Mouse (Mus musculus): Measurements from ENCODE around the gene Mamdc4. TPM values are rescaled to one million over a fixed set of nuclear protein-coding genes. Genes with fewer than 3 reads are reported as not detected.

Gene Mamdc4
- polyA plus RNA-seq, 1 experiment from 2014 or later, result 1.4 TPM

- H3K4me2 ChIP-seq (ENCODE audit: low read depth, low read length), result peak overlapping the region; percentile 91
- peak; percentile 59 for DNase-seq (ENCODE audit: low spot score)
- H3K9ac ChIP-seq (ENCODE audit: low read depth, low read length), result peak overlapping the region; percentile 71
- ATAC-seq (ENCODE audit: low read depth), result no peak
- H3K27ac ChIP-seq (replicated peaks; ENCODE audit: low read depth, low read length), result peak overlapping the region; percentile 92
- H3K27me3 ChIP-seq (replicated peaks; ENCODE audit: control insufficient read depth, insufficient read depth, low read length), result peaks cover 45% of the 10 kb centered on the region
- H3K4me3 ChIP-seq (ENCODE audit: low read depth, low read length), result peak overlapping the region; percentile 67
- peaks cover 32% of the 10 kb centered on the region for H3K4me1 ChIP-seq (ENCODE audit: control insufficient read depth, insufficient read depth, low read length)
- WGBS, result 6% methylated on average over 21 of the region's 21 CpGs
- H3K36me3 ChIP-seq (ENCODE audit: control insufficient read depth, insufficient read depth, low read length), result peaks cover 17% of the 10 kb centered on the region; the same call in 1 of the 2 replicates
- no peaks in the 10 kb centered on the region for H3K9me3 ChIP-seq (ENCODE audit: control insufficient read depth, low read length)
Observed at GRCm38 (mm10) chr2:25575432-25576027, 885 bp upstream of the Mamdc4 start.

- Histone ChIP-seq H3K27ac (replicated peaks; ENCODE audit: low read depth, low read length) (peak overlapping the region; percentile 92; the same call in 1 of the 2 replicates), H3K9me3 (ENCODE audit: control insufficient read depth, low read length) (no peaks in the 10 kb centered on the region), H3K9ac (ENCODE audit: low read depth, low read length) (peak overlapping the region; percentile 71), H3K36me3 (ENCODE audit: control insufficient read depth, insufficient read depth, low read length) (peaks cover 28% of the 10 kb centered on the region), H3K4me1 (ENCODE audit: control insufficient read depth, insufficient read depth, low read length) (peaks cover 28% of the 10 kb centered on the region), H3K4me2 (ENCODE audit: low read depth, low read length) (peak overlapping the region; percentile 91), H3K27me3 (replicated peaks; ENCODE audit: control insufficient read depth, insufficient read depth, low read length) (peaks cover 31% of the 10 kb centered on the region), H3K4me3 (ENCODE audit: low read depth, low read length) (peak overlapping the region; percentile 67)
- ATAC-seq (ENCODE audit: low read depth) (no peak), DNase-seq (ENCODE audit: low spot score) (no peak)
- WGBS, result 22% methylated on average over 11 of the region's 11 CpGs
Observed at GRCm38 (mm10) chr2:25574136-25574535, 509 bp downstream of the Mamdc4 start.

GRCm38 (mm10) chr2:25573068-25573467 is 1.6 kb downstream of the Mamdc4 start:
- Histone ChIP-seq H3K9ac (ENCODE audit: low read depth, low read length) (peak overlapping the region; percentile 22; the same call in 1 of the 2 replicates), H3K27me3 (replicated peaks; ENCODE audit: control insufficient read depth, insufficient read depth, low read length) (peaks cover 20% of the 10 kb centered on the region), H3K4me1 (ENCODE audit: control insufficient read depth, insufficient read depth, low read length) (peaks cover 27% of the 10 kb centered on the region), H3K4me2 (ENCODE audit: low read depth, low read length) (peak overlapping the region; percentile 91; the same call in 1 of the 2 replicates), H3K36me3 (ENCODE audit: control insufficient read depth, insufficient read depth, low read length) (peaks cover 39% of the 10 kb centered on the region), H3K4me3 (ENCODE audit: low read depth, low read length) (no peak overlapping the region), H3K9me3 (ENCODE audit: control insufficient read depth, low read length) (no peaks in the 10 kb centered on the region), H3K27ac (replicated peaks; ENCODE audit: low read depth, low read length) (no peak overlapping the region)
- ATAC-seq (ENCODE audit: low read depth) (no peak), DNase-seq (ENCODE audit: low spot score) (no peak)
- WGBS, result 91% methylated on average over 2 of the region's 2 CpGs

- Histone ChIP-seq H3K4me3 (ENCODE audit: low read depth, low read length) (no peak overlapping the region), H3K4me2 (ENCODE audit: low read depth, low read length) (no peak overlapping the region), H3K4me1 (ENCODE audit: control insufficient read depth, insufficient read depth, low read length) (peaks cover 18% of the 10 kb centered on the region), H3K9me3 (ENCODE audit: control insufficient read depth, low read length) (no peaks in the 10 kb centered on the region), H3K27me3 (replicated peaks; ENCODE audit: control insufficient read depth, insufficient read depth, low read length) (peaks cover 2% of the 10 kb centered on the region), H3K36me3 (ENCODE audit: control insufficient read depth, insufficient read depth, low read length) (peaks cover 52% of the 10 kb centered on the region), H3K27ac (replicated peaks; ENCODE audit: low read depth, low read length) (no peak overlapping the region), H3K9ac (ENCODE audit: low read depth, low read length) (no peak overlapping the region)
- 81% methylated on average over 4 of the region's 4 CpGs for WGBS
- ATAC-seq (ENCODE audit: low read depth), result no peak
- no peak for DNase-seq (ENCODE audit: low spot score)
Observed at GRCm38 (mm10) chr2:25571221-25571620, 3.4 kb downstream of the Mamdc4 start.

- ATAC-seq (ENCODE audit: low read depth), result no peak
Observed at GRCm38 (mm10) chr2:25569323-25569722, 5.3 kb downstream of the Mamdc4 start.

GRCm38 (mm10) chr2:25568473-25569019 is 6.1 kb downstream of the Mamdc4 start:
- H3K27ac ChIP-seq (replicated peaks; ENCODE audit: low read depth, low read length), result no peak overlapping the region
- no peak overlapping the region for H3K4me2 ChIP-seq (ENCODE audit: low read depth, low read length)
- ATAC-seq (ENCODE audit: low read depth), result no peak
- no peaks in the 10 kb centered on the region for H3K27me3 ChIP-seq (replicated peaks; ENCODE audit: control insufficient read depth, insufficient read depth, low read length)
- H3K9ac ChIP-seq (ENCODE audit: low read depth, low read length), result no peak overlapping the region
- H3K36me3 ChIP-seq (ENCODE audit: control insufficient read depth, insufficient read depth, low read length), result peaks cover 77% of the 10 kb centered on the region
- no peaks in the 10 kb centered on the region for H3K9me3 ChIP-seq (ENCODE audit: control insufficient read depth, low read length)
- peaks cover 6% of the 10 kb centered on the region for H3K4me1 ChIP-seq (ENCODE audit: control insufficient read depth, insufficient read depth, low read length)
- no peak for DNase-seq (ENCODE audit: low spot score)
- H3K4me3 ChIP-seq (ENCODE audit: low read depth, low read length), result no peak overlapping the region
- WGBS, result 78% methylated on average over 6 of the region's 6 CpGs

More at GRCm38 (mm10) chr2:25569323-25569722, 5.3 kb downstream of the Mamdc4 start:
- H3K27me3 ChIP-seq (replicated peaks; ENCODE audit: control insufficient read depth, insufficient read depth, low read length), result no peaks in the 10 kb centered on the region
- no peak overlapping the region for H3K9ac ChIP-seq (ENCODE audit: low read depth, low read length)
- no peaks in the 10 kb centered on the region for H3K9me3 ChIP-seq (ENCODE audit: control insufficient read depth, low read length)
- no peak overlapping the region for H3K4me3 ChIP-seq (ENCODE audit: low read depth, low read length)
- no peak overlapping the region for H3K27ac ChIP-seq (replicated peaks; ENCODE audit: low read depth, low read length)
- WGBS, result 83% methylated on average over 3 of the region's 3 CpGs
- H3K4me1 ChIP-seq (ENCODE audit: control insufficient read depth, insufficient read depth, low read length), result peaks cover 12% of the 10 kb centered on the region
- peaks cover 70% of the 10 kb centered on the region for H3K36me3 ChIP-seq (ENCODE audit: control insufficient read depth, insufficient read depth, low read length)
- no peak for DNase-seq (ENCODE audit: low spot score)
- no peak overlapping the region for H3K4me2 ChIP-seq (ENCODE audit: low read depth, low read length)

- WGBS, result 88% methylated on average over 6 of the region's 6 CpGs
- peaks cover 89% of the 10 kb centered on the region for H3K36me3 ChIP-seq (ENCODE audit: control insufficient read depth, insufficient read depth, low read length)
Observed at GRCm38 (mm10) chr2:25566558-25566957, 8.1 kb downstream of the Mamdc4 start.

GRCm38 (mm10) chr2:25565741-25566140 is 8.9 kb downstream of the Mamdc4 start:
- Histone ChIP-seq H3K9ac (ENCODE audit: low read depth, low read length) (no peak overlapping the region), H3K36me3 (ENCODE audit: control insufficient read depth, insufficient read depth, low read length) (peaks cover 89% of the 10 kb centered on the region), H3K27me3 (replicated peaks; ENCODE audit: control insufficient read depth, insufficient read depth, low read length) (no peaks in the 10 kb centered on the region), H3K9me3 (ENCODE audit: control insufficient read depth, low read length) (no peaks in the 10 kb centered on the region), H3K4me2 (ENCODE audit: low read depth, low read length) (no peak overlapping the region), H3K4me1 (ENCODE audit: control insufficient read depth, insufficient read depth, low read length) (no peaks in the 10 kb centered on the region), H3K4me3 (ENCODE audit: low read depth, low read length) (no peak overlapping the region), H3K27ac (replicated peaks; ENCODE audit: low read depth, low read length) (no peak overlapping the region)
- no peak for DNase-seq (ENCODE audit: low spot score)
- 83% methylated on average over 8 of the region's 8 CpGs for WGBS
- 0 out of 2 replicates have a peak, but pooled peaks have one; percentile 12 for ATAC-seq (ENCODE audit: low read depth)

More at GRCm38 (mm10) chr2:25566558-25566957, 8.1 kb downstream of the Mamdc4 start:
- no peak overlapping the region for H3K4me3 ChIP-seq (ENCODE audit: low read depth, low read length)
- ATAC-seq (ENCODE audit: low read depth), result no peak
- H3K9me3 ChIP-seq (ENCODE audit: control insufficient read depth, low read length), result no peaks in the 10 kb centered on the region
- no peak overlapping the region for H3K9ac ChIP-seq (ENCODE audit: low read depth, low read length)
- no peak overlapping the region for H3K4me2 ChIP-seq (ENCODE audit: low read depth, low read length)
- H3K27ac ChIP-seq (replicated peaks; ENCODE audit: low read depth, low read length), result no peak overlapping the region
- DNase-seq (ENCODE audit: low spot score), result no peak
- no peaks in the 10 kb centered on the region for H3K4me1 ChIP-seq (ENCODE audit: control insufficient read depth, insufficient read depth, low read length)
- H3K27me3 ChIP-seq (replicated peaks; ENCODE audit: control insufficient read depth, insufficient read depth, low read length), result no peaks in the 10 kb centered on the region

- Histone ChIP-seq H3K36me3 (ENCODE audit: control insufficient read depth, insufficient read depth, low read length) (peaks cover 74% of the 10 kb centered on the region), H3K4me3 (ENCODE audit: low read depth, low read length) (no peak overlapping the region), H3K27me3 (replicated peaks; ENCODE audit: control insufficient read depth, insufficient read depth, low read length) (no peaks in the 10 kb centered on the region), H3K4me2 (ENCODE audit: low read depth, low read length) (no peak overlapping the region), H3K4me1 (ENCODE audit: control insufficient read depth, insufficient read depth, low read length) (peaks cover 9% of the 10 kb centered on the region), H3K9me3 (ENCODE audit: control insufficient read depth, low read length) (no peaks in the 10 kb centered on the region), H3K9ac (ENCODE audit: low read depth, low read length) (no peak overlapping the region), H3K27ac (replicated peaks; ENCODE audit: low read depth, low read length) (no peak overlapping the region)
- no peak for ATAC-seq (ENCODE audit: low read depth)
- WGBS, result 85% methylated on average over 7 of the region's 9 CpGs
- no peak for DNase-seq (ENCODE audit: low spot score)
Observed at GRCm38 (mm10) chr2:25561946-25562345, 12.7 kb downstream of the Mamdc4 start.
